Mouse (Mus musculus): Measurements from ENCODE around the gene Dlg1. TPM values are rescaled to one million over a fixed set of nuclear protein-coding genes. Genes with fewer than 3 reads are reported as not detected.
"Not testable (repeated sequence)": the region's sequence is repeated elsewhere in the genome, so short reads cannot be mapped to it uniquely, and the experiment has no call there.

The Dlg1 gene
- polyA plus RNA-seq, 1 experiment from 2014 or later: 21.9 TPM

GRCm38 (mm10) chr16:31705213-31705612, 42.0 kb downstream of the Dlg1 start:
- ATAC-seq (ENCODE audit: insufficient number of reproducible peaks, insufficient read depth, low FRiP score, low read depth): no peak

GRCm38 (mm10) chr16:31705904-31706303, 42.7 kb downstream of the Dlg1 start:
- no peak for ATAC-seq (ENCODE audit: insufficient number of reproducible peaks, insufficient read depth, low FRiP score, low read depth)
- 0 out of 4 replicates have a peak, but pooled peaks cover 0 to 3% of the 10 kb centered on the region in 2 experiments for H3K4me1 ChIP-seq (ENCODE audit: control insufficient read depth in 2 of 2, insufficient read depth in 2 of 2, low read length in 2 of 2)
- no peak overlapping the region for H3K4me2 ChIP-seq (ENCODE audit: low read length)
- H3K36me3 ChIP-seq (ENCODE audit: control insufficient read depth, insufficient read depth, low read length): no peaks in the 10 kb centered on the region
- H3K27ac ChIP-seq (replicated peaks in 1 of 2; ENCODE audit: control insufficient read depth in 1 of 2, insufficient read depth in 1 of 2, low read depth in 2 of 2, low read length in 2 of 2): no peak overlapping the region
- H3K9ac ChIP-seq (ENCODE audit: low read length): no peak overlapping the region
- H3K4me3 ChIP-seq (ENCODE audit: control insufficient read depth in 1 of 2, insufficient read depth in 1 of 2, low read depth in 1 of 2, low read length in 2 of 2): no peak overlapping the region
- no peaks in the 10 kb centered on the region for H3K9me3 ChIP-seq (ENCODE audit: control insufficient read depth, low read length)
- 90% methylated on average over 3 of the region's 3 CpGs for WGBS
- H3K27me3 ChIP-seq (ENCODE audit: control insufficient read depth, insufficient read depth, low read length): no peaks in the 10 kb centered on the region

More at GRCm38 (mm10) chr16:31705213-31705612, 42.0 kb downstream of the Dlg1 start:
- 18% methylated on average over 2 of the region's 2 CpGs for WGBS
- Histone ChIP-seq H3K9me3 (ENCODE audit: control insufficient read depth, low read length) (no peaks in the 10 kb centered on the region), H3K36me3 (ENCODE audit: control insufficient read depth, insufficient read depth, low read length) (no peaks in the 10 kb centered on the region), H3K4me1 (ENCODE audit: control insufficient read depth in 2 of 2, insufficient read depth in 2 of 2, low read length in 2 of 2) (0 out of 4 replicates have a peak, but pooled peaks cover 0 to 3% of the 10 kb centered on the region in 2 experiments), H3K9ac (ENCODE audit: low read length) (no peak overlapping the region), H3K4me2 (ENCODE audit: low read length) (no peak overlapping the region), H3K4me3 (ENCODE audit: control insufficient read depth in 1 of 2, insufficient read depth in 1 of 2, low read depth in 1 of 2, low read length in 2 of 2) (no peak overlapping the region), H3K27me3 (ENCODE audit: control insufficient read depth, insufficient read depth, low read length) (no peaks in the 10 kb centered on the region), H3K27ac (replicated peaks in 1 of 2; ENCODE audit: control insufficient read depth in 1 of 2, insufficient read depth in 1 of 2, low read depth in 2 of 2, low read length in 2 of 2) (no peak overlapping the region)

GRCm38 (mm10) chr16:31707326-31707725, 44.1 kb downstream of the Dlg1 start:
- 65% methylated on average over 3 of the region's 3 CpGs for WGBS
- no peak overlapping the region for H3K4me3 ChIP-seq (ENCODE audit: control insufficient read depth in 1 of 2, insufficient read depth in 1 of 2, low read depth in 1 of 2, low read length in 2 of 2)
- H3K4me1 ChIP-seq (ENCODE audit: control insufficient read depth in 2 of 2, insufficient read depth in 2 of 2, low read length in 2 of 2): 0 out of 4 replicates have a peak, but pooled peaks cover 0 to 12% of the 10 kb centered on the region in 2 experiments
- no peaks in the 10 kb centered on the region for H3K27me3 ChIP-seq (ENCODE audit: control insufficient read depth, insufficient read depth, low read length)
- no peaks in the 10 kb centered on the region for H3K9me3 ChIP-seq (ENCODE audit: control insufficient read depth, low read length)
- no peak overlapping the region for H3K9ac ChIP-seq (ENCODE audit: low read length)
- H3K4me2 ChIP-seq (ENCODE audit: low read length): no peak overlapping the region
- H3K27ac ChIP-seq (replicated peaks in 1 of 2; ENCODE audit: control insufficient read depth in 1 of 2, insufficient read depth in 1 of 2, low read depth in 2 of 2, low read length in 2 of 2): no peak overlapping the region
- ATAC-seq (ENCODE audit: insufficient number of reproducible peaks, insufficient read depth, low FRiP score, low read depth): no peak
- H3K36me3 ChIP-seq (ENCODE audit: control insufficient read depth, insufficient read depth, low read length): no peaks in the 10 kb centered on the region

- WGBS: 94% methylated on average over 1 of the region's 1 CpGs
- H3K4me1 ChIP-seq (ENCODE audit: control insufficient read depth in 2 of 2, insufficient read depth in 2 of 2, low read length in 2 of 2): no peaks in the 10 kb centered on the region
- no peak overlapping the region for H3K27ac ChIP-seq (replicated peaks in 1 of 2; ENCODE audit: control insufficient read depth in 1 of 2, insufficient read depth in 1 of 2, low read depth in 2 of 2, low read length in 2 of 2)
- H3K4me2 ChIP-seq (ENCODE audit: low read length): no peak overlapping the region
- H3K27me3 ChIP-seq (ENCODE audit: control insufficient read depth, insufficient read depth, low read length): no peaks in the 10 kb centered on the region
- no peaks in the 10 kb centered on the region for H3K36me3 ChIP-seq (ENCODE audit: control insufficient read depth, insufficient read depth, low read length)
- H3K9ac ChIP-seq (ENCODE audit: low read length): no peak overlapping the region
- H3K4me3 ChIP-seq (ENCODE audit: control insufficient read depth in 1 of 2, insufficient read depth in 1 of 2, low read depth in 1 of 2, low read length in 2 of 2): no peak overlapping the region
- ATAC-seq (ENCODE audit: insufficient number of reproducible peaks, insufficient read depth, low FRiP score, low read depth): no peak
- no peaks in the 10 kb centered on the region for H3K9me3 ChIP-seq (ENCODE audit: control insufficient read depth, low read length)
These were observed 59.7 kb downstream of the Dlg1 start for GRCm38 (mm10) chr16:31722991-31723390.

- no peak overlapping the region for H3K4me3 ChIP-seq (ENCODE audit: control insufficient read depth in 1 of 2, insufficient read depth in 1 of 2, low read depth in 1 of 2, low read length in 2 of 2)
- H3K27me3 ChIP-seq (ENCODE audit: control insufficient read depth, insufficient read depth, low read length): no peaks in the 10 kb centered on the region
- H3K4me2 ChIP-seq (ENCODE audit: low read length): no peak overlapping the region
- no peaks in the 10 kb centered on the region for H3K4me1 ChIP-seq (ENCODE audit: control insufficient read depth in 2 of 2, insufficient read depth in 2 of 2, low read length in 2 of 2)
- H3K9me3 ChIP-seq (ENCODE audit: control insufficient read depth, low read length): no peaks in the 10 kb centered on the region
- H3K9ac ChIP-seq (ENCODE audit: low read length): no peak overlapping the region
- WGBS: 20% methylated on average over 1 of the region's 1 CpGs
- ATAC-seq (ENCODE audit: insufficient number of reproducible peaks, insufficient read depth, low FRiP score, low read depth): no peak
- no peaks in the 10 kb centered on the region for H3K36me3 ChIP-seq (ENCODE audit: control insufficient read depth, insufficient read depth, low read length)
- H3K27ac ChIP-seq (replicated peaks in 1 of 2; ENCODE audit: control insufficient read depth in 1 of 2, insufficient read depth in 1 of 2, low read depth in 2 of 2, low read length in 2 of 2): no peak overlapping the region
These were observed 60.9 kb downstream of the Dlg1 start for GRCm38 (mm10) chr16:31724121-31724520.

- no peaks in the 10 kb centered on the region for H3K27me3 ChIP-seq (ENCODE audit: control insufficient read depth, insufficient read depth, low read length)
- no peaks in the 10 kb centered on the region for H3K36me3 ChIP-seq (ENCODE audit: control insufficient read depth, insufficient read depth, low read length)
- WGBS: 85% methylated on average over 4 of the region's 4 CpGs
- H3K4me1 ChIP-seq (ENCODE audit: control insufficient read depth in 2 of 2, insufficient read depth in 2 of 2, low read length in 2 of 2): no peaks in the 10 kb centered on the region
- H3K4me3 ChIP-seq (ENCODE audit: control insufficient read depth in 1 of 2, insufficient read depth in 1 of 2, low read depth in 1 of 2, low read length in 2 of 2): no peak overlapping the region
- H3K4me2 ChIP-seq (ENCODE audit: low read length): no peak overlapping the region
- no peaks in the 10 kb centered on the region for H3K9me3 ChIP-seq (ENCODE audit: control insufficient read depth, low read length)
- H3K9ac ChIP-seq (ENCODE audit: low read length): no peak overlapping the region
- no peak overlapping the region for H3K27ac ChIP-seq (replicated peaks in 1 of 2; ENCODE audit: control insufficient read depth in 1 of 2, insufficient read depth in 1 of 2, low read depth in 2 of 2, low read length in 2 of 2)
- no peak for ATAC-seq (ENCODE audit: insufficient number of reproducible peaks, insufficient read depth, low FRiP score, low read depth)
These were observed 61.6 kb downstream of the Dlg1 start for GRCm38 (mm10) chr16:31724818-31725217.

- 59% methylated on average over 1 of the region's 1 CpGs for WGBS
- H3K4me2 ChIP-seq (ENCODE audit: low read length); ATAC-seq (ENCODE audit: insufficient number of reproducible peaks, insufficient read depth, low FRiP score, low read depth); H3K4me1 ChIP-seq (ENCODE audit: control insufficient read depth in 2 of 2, insufficient read depth in 2 of 2, low read length in 2 of 2); H3K4me3 ChIP-seq (ENCODE audit: control insufficient read depth in 1 of 2, insufficient read depth in 1 of 2, low read depth in 1 of 2, low read length in 2 of 2); H3K27ac ChIP-seq (replicated peaks in 1 of 2; ENCODE audit: control insufficient read depth in 1 of 2, insufficient read depth in 1 of 2, low read depth in 2 of 2, low read length in 2 of 2); H3K36me3 ChIP-seq (ENCODE audit: control insufficient read depth, insufficient read depth, low read length); H3K27me3 ChIP-seq (ENCODE audit: control insufficient read depth, insufficient read depth, low read length); H3K9me3 ChIP-seq (ENCODE audit: control insufficient read depth, low read length); H3K9ac ChIP-seq (ENCODE audit: low read length): not testable (repeated sequence)
These were observed 67.7 kb downstream of the Dlg1 start for GRCm38 (mm10) chr16:31730971-31731370.

GRCm38 (mm10) chr16:31737081-31737480, 73.8 kb downstream of the Dlg1 start:
- 51% methylated on average over 4 of the region's 4 CpGs for WGBS
- H3K27me3 ChIP-seq (ENCODE audit: control insufficient read depth, insufficient read depth, low read length): no peaks in the 10 kb centered on the region
- H3K9ac ChIP-seq (ENCODE audit: low read length): no peak overlapping the region
- peaks cover 2 to 15% of the 10 kb centered on the region in 2 experiments; a peak in 2 of 4 replicates for H3K4me1 ChIP-seq (ENCODE audit: control insufficient read depth in 2 of 2, insufficient read depth in 2 of 2, low read length in 2 of 2)
- no peak overlapping the region for H3K4me3 ChIP-seq (ENCODE audit: control insufficient read depth in 1 of 2, insufficient read depth in 1 of 2, low read depth in 1 of 2, low read length in 2 of 2)
- 0 out of 2 replicates have a peak, but pooled peaks cover 3% of the 10 kb centered on the region for H3K9me3 ChIP-seq (ENCODE audit: control insufficient read depth, low read length)
- H3K4me2 ChIP-seq (ENCODE audit: low read length): no peak overlapping the region
- H3K36me3 ChIP-seq (ENCODE audit: control insufficient read depth, insufficient read depth, low read length): no peaks in the 10 kb centered on the region
- no peak overlapping the region; a peak in 1 of 4 replicates for H3K27ac ChIP-seq (replicated peaks in 1 of 2; ENCODE audit: control insufficient read depth in 1 of 2, insufficient read depth in 1 of 2, low read depth in 2 of 2, low read length in 2 of 2)
- ATAC-seq (ENCODE audit: insufficient number of reproducible peaks, insufficient read depth, low FRiP score, low read depth): no peak

All from heart, embryonic 14.5 days (tissue).